Mouse (Mus musculus) hindbrain, postnatal 0 days (tissue): ENCODE results near the gene Stk33. TPM values are rescaled to one million over a fixed set of nuclear protein-coding genes. Genes with fewer than 3 reads are reported as not detected.

Experiments
- ATAC-seq: fragments of 200-750 bp; cut with Nextera tagmentation; 2 replicates; pipeline ENCODE4 v1.8.0; 2017; ENCODE audit warnings: mild to moderate bottlenecking, moderate TSS enrichment, moderate library complexity
- DNase-seq: peaks from one replicate; pipeline ENCODE4 v3.0.0-alpha.2; 2015; ENCODE audit warnings: low spot score
- H3K27ac ChIP-seq: fragments of 300-500 bp; sonication (generic); 2 replicates; pipeline ENCODE4 v1.5.1; 2014; ENCODE audit warnings: mild to moderate bottlenecking
- H3K27me3 ChIP-seq: fragments of 300-500 bp; sonication (generic); 2 replicates; pipeline ENCODE4 v1.6.1; 2014; ENCODE audit warnings: low read length, mixed read lengths; ENCODE audit not compliant: insufficient read depth
- H3K36me3 ChIP-seq: fragments of 300-500 bp; sonication (generic); 2 replicates; pipeline ENCODE4 v1.6.1; 2014; ENCODE audit warnings: low read length, mixed read lengths; ENCODE audit not compliant: insufficient read depth
- H3K4me1 ChIP-seq: fragments of 300-500 bp; sonication (generic); 2 replicates; pipeline ENCODE4 v1.6.1; 2014; ENCODE audit warnings: antibody characterized with exemption, low read length, mixed read lengths; ENCODE audit not compliant: insufficient read depth
- H3K4me2 ChIP-seq: fragments of 300-500 bp; sonication (generic); 2 replicates; pipeline ENCODE4 v1.6.1; 2014; ENCODE audit warnings: low read depth, mild to moderate bottlenecking, low read length, moderate library complexity, mixed read lengths
- H3K4me3 ChIP-seq: fragments of 300-500 bp; sonication (generic); 2 replicates; pipeline ENCODE4 v1.5.1; 2014; ENCODE audit warnings: low read length
- H3K9ac ChIP-seq: fragments of 300-500 bp; sonication (generic); replicated peaks from 2 replicates; pipeline ENCODE4 v1.6.1; 2014; ENCODE audit warnings: mild to moderate bottlenecking, low read length, moderate library complexity, mixed read lengths
- H3K9me3 ChIP-seq: fragments of 300-500 bp; sonication (generic); 2 replicates; pipeline ENCODE4 v1.6.1; 2016; ENCODE audit warnings: low read length, mixed read lengths
- CTCF ChIP-seq: IDR thresholded peaks from 2 replicates; pipeline ENCODE4 v1.5.1; 2016; ENCODE audit warnings: antibody characterized with exemption, control low read depth, low read depth
- WGBS: fragments of 180-500 bp; shearing (Covaris S2); extraction: QIAGEN DNeasy Blood & Tissue Kit; methylation state at CpG from one replicate; pipeline ENCODE4 v1.1.7; 2014; 5-methylcytosine and 5-hydroxymethylcytosine counted together
- polyA plus RNA-seq: library from polyadenylated mRNA; unstranded; fragments of >200 nt; fragmentation: Nextera tagmentation; extraction: Ambion mirVana; gene quantifications from 2 replicates; pipeline ENCODE4 v1.2.1, GENCODE M21; 2015
- total RNA-seq: library from RNA; depleted of rRNA; stranded (reverse); fragments of >200 nt; gene quantifications from 2 replicates; pipeline ENCODE4 v1.2.3, GENCODE M21; 2014

Stk33 gene
- total and polyA plus RNA-seq, 2 experiments from 2014 or later, result 4.5 to 6.2 TPM

DNA sequence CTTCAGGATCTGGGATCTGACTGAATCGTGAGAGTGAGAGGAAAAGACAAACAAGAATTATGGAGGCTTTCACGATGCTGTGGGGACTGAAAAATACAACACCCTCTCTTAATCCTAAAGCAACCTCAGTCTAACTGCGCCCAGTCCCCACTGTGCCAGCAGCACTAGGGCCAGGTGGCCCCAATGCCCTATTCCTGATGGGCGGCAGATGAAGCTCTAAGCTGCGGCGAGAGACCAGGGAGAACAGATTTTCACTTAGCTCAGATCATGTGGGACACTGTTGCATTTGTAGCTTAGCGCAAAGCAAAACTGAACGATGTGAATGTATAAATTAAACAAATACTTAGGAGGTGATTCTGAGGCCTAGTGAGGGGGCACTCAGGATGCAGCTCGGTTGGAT is 113.7 kb downstream of the Stk33 start:
- Histone ChIP-seq H3K4me1 (no peaks in the 10 kb centered on the region), H3K4me3 (no peak overlapping the region), H3K9me3 (no peaks in the 10 kb centered on the region), H3K27ac (no peak overlapping the region), H3K4me2 (no peak overlapping the region), H3K9ac (no peak overlapping the region), H3K27me3 (no peaks in the 10 kb centered on the region), H3K36me3 (no peaks in the 10 kb centered on the region)
- DNase-seq, result no peak
- no peak for ATAC-seq
- WGBS, result 54% methylated on average over 9 of the region's 9 CpGs
- no peak for TF ChIP-seq CTCF

DNA sequence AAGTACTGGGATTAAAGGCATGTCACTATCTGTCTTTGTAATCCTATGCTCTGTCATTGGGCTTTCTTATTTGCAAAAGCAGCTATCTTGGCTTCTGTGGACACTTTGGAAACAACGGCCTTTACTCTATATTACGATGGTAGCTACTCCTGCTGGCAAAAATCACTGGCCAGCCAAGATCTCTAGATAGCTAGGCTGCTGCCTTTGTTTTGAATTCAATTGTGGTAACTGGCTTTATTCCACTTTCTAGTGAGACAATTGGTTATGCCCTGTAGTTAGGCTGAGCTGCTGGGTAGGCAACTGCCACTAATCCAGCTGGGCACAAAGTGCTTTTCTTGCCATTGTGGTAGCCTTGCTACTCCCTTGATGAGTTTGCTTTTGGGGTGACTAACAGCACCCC is 129.4 kb downstream of the Stk33 start:
- no peak for TF ChIP-seq CTCF
- no peak overlapping the region for H3K27ac ChIP-seq
- WGBS, result 67% methylated on average over 2 of the region's 2 CpGs
- H3K36me3 ChIP-seq, result no peaks in the 10 kb centered on the region
- H3K9me3 ChIP-seq, result no peaks in the 10 kb centered on the region
- H3K27me3 ChIP-seq, result no peaks in the 10 kb centered on the region
- ATAC-seq (no peak), DNase-seq (no peak)
- H3K4me1 ChIP-seq, result no peaks in the 10 kb centered on the region
- no peak overlapping the region for H3K9ac ChIP-seq
- no peak overlapping the region for H3K4me2 ChIP-seq
- no peak overlapping the region for H3K4me3 ChIP-seq

DNA sequence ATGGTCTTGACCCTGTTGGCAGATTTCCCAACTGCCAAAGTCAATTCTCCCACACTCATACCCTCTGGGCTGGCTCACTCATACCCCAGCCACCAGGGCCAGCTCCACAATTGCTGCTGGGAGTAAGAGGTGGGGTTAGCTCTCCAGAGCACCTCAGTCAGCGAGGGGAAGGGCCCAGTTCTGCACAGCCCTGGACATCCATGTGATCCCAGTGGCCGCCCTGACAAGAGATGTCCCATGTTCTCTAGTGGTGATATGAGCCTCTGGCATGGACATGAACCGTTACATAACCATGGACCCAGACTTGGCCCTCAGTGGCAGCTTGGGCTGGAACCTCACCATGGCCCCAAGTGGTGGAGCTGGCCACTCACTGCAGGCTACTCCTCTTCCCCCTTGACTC is 143.1 kb downstream of the Stk33 start:
- Histone ChIP-seq H3K9me3 (no peaks in the 10 kb centered on the region), H3K36me3 (no peaks in the 10 kb centered on the region), H3K4me1 (no peaks in the 10 kb centered on the region), H3K4me2 (no peak overlapping the region), H3K27me3 (no peaks in the 10 kb centered on the region), H3K9ac (no peak overlapping the region), H3K27ac (no peak overlapping the region), H3K4me3 (no peak overlapping the region)
- no peak for ATAC-seq
- TF ChIP-seq CTCF, result no peak
- no peak for DNase-seq
- 96% methylated on average over 3 of the region's 3 CpGs for WGBS

DNA sequence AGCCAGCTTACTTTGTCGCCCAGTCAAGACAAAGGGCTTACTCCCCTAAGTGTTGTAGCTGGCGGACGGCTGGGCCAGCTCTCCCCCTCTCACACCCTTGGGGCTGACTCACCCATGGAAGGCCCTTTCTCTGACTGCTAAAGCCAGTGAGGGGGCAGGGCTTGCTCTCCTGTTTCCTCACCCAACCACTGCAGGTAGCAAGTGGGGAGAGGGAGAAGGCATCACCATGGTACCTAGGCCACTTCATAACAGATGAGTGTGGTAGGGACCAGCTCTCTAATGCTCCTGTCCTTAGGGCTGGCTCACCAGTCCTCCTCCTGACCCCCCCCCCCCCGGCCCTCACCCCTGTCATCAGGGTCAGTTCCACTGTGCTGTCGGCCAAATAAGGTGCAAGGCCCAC is 143.5 kb downstream of the Stk33 start:
- no peak for TF ChIP-seq CTCF
- H3K9ac ChIP-seq, result no peak overlapping the region
- no peak overlapping the region for H3K27ac ChIP-seq
- H3K27me3 ChIP-seq, result no peaks in the 10 kb centered on the region
- DNase-seq, result no peak
- no peak overlapping the region for H3K4me2 ChIP-seq
- no peaks in the 10 kb centered on the region for H3K4me1 ChIP-seq
- H3K9me3 ChIP-seq, result no peaks in the 10 kb centered on the region
- no peak overlapping the region for H3K4me3 ChIP-seq
- 87% methylated on average over 5 of the region's 5 CpGs for WGBS
- H3K36me3 ChIP-seq, result no peaks in the 10 kb centered on the region
- ATAC-seq, result 0 out of 2 replicates have a peak, but pooled peaks have one; percentile 27

DNA sequence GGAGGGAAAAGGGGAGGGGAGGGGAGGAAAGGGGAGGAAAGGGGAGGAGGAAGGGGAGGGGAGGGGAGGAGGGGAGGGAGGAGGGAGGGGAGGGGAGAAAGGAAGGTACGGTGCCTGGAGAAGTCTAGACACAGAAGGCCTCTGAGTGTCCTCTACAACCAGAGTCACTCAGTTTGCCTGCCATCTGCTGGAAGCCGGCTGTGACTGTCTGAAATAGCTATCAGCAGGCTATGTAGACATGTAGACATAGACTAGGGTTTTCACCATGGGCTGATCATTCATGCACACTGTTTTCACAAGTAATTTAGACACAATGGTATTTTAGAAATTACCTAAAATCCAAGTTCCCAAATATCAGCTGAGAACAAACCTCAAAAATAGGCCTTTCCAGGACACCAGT is 148.4 kb downstream of the Stk33 start:
- H3K4me3 ChIP-seq, result no peak overlapping the region
- peak; percentile 38 for TF ChIP-seq CTCF
- 37% methylated on average over 1 of the region's 2 CpGs for WGBS
- DNase-seq (peak; percentile 34), ATAC-seq (no peak)
- H3K27ac ChIP-seq, result no peak overlapping the region
- no peaks in the 10 kb centered on the region for H3K9me3 ChIP-seq
- H3K27me3 ChIP-seq, result no peaks in the 10 kb centered on the region
- H3K4me1 ChIP-seq, result no peaks in the 10 kb centered on the region
- no peaks in the 10 kb centered on the region for H3K36me3 ChIP-seq
- H3K4me2 ChIP-seq, result no peak overlapping the region
- no peak overlapping the region for H3K9ac ChIP-seq

DNA sequence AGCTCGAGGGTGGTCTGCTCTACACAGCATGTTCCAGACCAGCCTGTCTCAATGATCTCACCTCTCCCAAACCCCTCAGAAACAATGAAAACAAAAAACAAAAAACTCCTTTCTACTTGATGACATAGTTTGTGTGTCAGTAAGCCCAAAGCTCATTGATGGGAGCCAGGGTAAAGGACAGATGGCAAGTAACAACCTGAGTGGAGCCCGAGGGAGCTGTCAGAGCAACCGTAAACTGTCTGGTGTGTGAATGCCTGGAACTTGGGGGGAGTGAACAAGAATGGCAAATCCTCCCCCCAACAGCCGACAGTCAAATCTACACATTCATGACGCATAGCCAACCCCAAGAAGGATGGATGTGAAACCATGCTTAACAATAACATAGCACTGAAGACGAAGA is 149.8 kb downstream of the Stk33 start:
- TF ChIP-seq CTCF, result no peak
- ATAC-seq (no peak), DNase-seq (no peak)
- Histone ChIP-seq H3K4me3 (no peak overlapping the region), H3K4me1 (no peaks in the 10 kb centered on the region), H3K27me3 (no peaks in the 10 kb centered on the region), H3K9ac (no peak overlapping the region), H3K9me3 (no peaks in the 10 kb centered on the region), H3K4me2 (no peak overlapping the region), H3K27ac (no peak overlapping the region), H3K36me3 (no peaks in the 10 kb centered on the region)
- 61% methylated on average over 6 of the region's 6 CpGs for WGBS

DNA sequence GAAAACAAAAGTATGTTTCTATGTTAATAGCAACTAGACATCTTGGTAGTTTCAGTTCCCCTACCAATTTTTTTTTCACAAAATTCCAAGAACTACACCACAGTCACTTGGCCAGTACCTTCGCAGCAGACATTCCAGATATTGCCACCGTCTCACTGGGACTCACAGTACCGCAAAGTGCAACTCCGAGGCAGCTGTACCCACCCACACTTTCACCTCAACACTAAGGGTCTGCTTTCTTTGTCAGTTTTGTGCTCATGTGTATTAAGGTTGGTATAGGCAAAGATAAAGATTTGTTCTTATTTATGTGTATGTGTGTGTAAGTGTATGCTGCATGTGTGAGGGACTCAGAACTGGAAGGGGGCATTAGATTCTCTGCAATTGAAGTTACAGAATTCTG is 156.8 kb downstream of the Stk33 start:
- no peaks in the 10 kb centered on the region for H3K9me3 ChIP-seq
- no peaks in the 10 kb centered on the region for H3K27me3 ChIP-seq
- H3K9ac ChIP-seq, result no peak overlapping the region
- no peak for ATAC-seq
- TF ChIP-seq CTCF, result no peak
- H3K36me3 ChIP-seq, result no peaks in the 10 kb centered on the region
- H3K4me1 ChIP-seq, result no peaks in the 10 kb centered on the region
- no peak overlapping the region for H3K4me2 ChIP-seq
- 82% methylated on average over 4 of the region's 4 CpGs for WGBS
- H3K27ac ChIP-seq, result no peak overlapping the region
- H3K4me3 ChIP-seq, result no peak overlapping the region
- DNase-seq, result no peak
